Mouse (Mus musculus): ENCODE measurements around the gene Gm49387.

Gm49387 gene

GRCm38 (mm10) chr14:31640346-31640889, at the start of gene Gm49387:
Gene Gm49387, minus strand, starts transcription at chr14:31640878.
- no peak for DNase-seq (ENCODE audit: low read depth, low spot score)

DNA sequence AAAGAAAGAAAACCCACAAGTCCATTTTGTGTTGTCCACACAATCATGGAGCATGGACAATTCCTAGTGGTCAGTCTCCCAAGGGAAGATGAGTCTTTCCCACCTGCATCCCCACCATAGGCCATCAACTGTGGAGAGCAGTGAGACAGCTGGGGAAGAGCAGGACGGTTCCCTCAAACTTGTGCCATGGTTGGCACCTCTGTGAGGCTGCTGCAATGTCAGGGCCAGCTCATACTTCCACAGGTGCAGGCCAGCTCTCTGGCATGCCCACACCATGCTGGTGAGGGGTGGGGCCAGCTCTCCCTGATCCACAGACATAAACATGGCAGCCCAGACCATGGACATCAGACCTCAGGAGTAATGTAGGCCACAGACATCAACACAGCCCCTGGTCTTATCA, 45.6 kb upstream of the Gm49387 start:
- no peak for DNase-seq (ENCODE audit: low read depth, low spot score)

DNA sequence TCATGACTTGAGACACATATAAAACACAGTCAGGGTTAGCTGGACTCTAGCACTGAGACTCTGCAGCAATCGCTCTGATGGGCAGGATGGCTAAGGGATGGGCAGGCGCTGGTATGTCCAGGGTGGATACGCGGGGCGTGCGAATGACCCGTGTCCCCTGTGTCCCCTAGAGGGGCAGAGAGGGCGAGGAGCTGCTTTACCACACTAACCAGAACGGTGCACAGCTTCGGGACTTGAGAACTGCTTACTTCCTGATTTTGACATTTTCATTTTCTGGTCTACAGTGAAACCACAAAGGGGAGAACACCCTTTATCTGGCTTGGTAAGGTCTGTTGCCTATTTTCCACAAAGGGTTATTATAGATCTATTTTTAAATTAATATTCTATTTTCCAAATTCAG, 45.0 kb upstream of the Gm49387 start:
- no peak for DNase-seq (ENCODE audit: low read depth, low spot score)

DNA sequence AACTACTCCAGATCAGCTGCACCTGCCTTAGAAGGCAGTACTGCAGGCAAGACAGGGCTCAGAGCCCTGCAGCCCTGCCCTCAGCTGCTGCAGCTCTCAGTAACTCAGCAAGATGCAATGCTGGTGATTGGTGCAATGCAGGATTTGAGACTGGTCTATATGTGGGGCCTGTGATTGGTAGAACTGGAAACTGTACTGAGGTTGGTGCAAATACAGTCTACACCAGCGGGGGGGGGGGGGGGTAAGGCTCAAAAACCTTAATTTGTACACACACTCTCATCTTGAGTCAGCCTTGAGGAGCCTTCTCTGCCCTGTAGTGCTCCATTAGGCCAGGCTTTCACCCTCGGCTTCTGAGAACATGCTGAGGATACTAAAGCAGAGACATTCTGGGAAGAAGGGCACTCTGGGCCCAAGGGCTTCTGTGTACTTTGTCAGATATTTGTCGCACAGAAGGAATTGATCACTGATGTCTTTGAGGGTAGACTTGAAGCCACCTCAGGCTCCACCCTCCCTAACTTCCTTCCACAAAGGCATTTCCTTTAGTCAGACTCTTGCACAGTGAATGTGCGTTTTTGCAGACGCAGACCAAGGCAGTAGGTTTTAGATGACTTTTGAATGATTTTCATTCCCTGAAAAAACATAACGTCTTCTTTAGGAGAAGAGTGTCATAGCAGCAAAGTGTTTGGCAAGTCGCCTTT, 43.8 kb upstream of the Gm49387 start:
- no peak for DNase-seq (ENCODE audit: low read depth, low spot score)

- DNase-seq (ENCODE audit: low read depth, low spot score), result no peak
Measured at GRCm38 (mm10) chr14:31683610-31684009, 42.9 kb upstream of the Gm49387 start.

DNA sequence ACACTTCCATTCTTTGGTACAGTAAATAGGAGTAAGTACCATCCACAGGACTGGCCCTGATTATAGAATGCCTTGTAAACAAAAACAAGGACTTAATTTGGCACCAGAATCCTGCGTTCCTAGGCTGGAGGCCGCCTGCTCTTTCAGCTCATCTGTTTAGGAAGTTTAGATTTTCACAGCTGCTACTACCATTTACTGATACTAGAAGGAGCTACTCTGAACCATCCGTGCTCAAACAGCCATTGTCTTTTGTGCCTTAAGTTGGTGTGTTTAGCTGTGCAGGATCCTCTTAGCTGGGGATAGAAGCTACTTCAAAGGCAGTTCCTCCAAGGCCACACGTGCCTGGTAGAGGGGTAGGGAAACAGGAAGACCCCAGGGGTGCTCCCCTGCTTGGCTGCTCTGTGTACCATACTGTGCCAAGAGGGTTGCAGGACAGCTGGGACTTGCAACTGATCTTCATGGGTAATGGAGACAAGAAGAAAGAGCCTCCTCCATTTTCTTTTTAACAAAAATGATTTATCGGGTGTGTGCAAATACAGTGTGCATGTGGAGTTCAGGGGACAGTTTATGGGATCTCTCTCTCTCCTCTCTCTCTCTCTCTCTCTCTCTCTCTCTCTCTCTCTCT, 41.4 kb upstream of the Gm49387 start:
- DNase-seq (ENCODE audit: low read depth, low spot score), result no peak

- DNase-seq (ENCODE audit: low read depth, low spot score), result no peak
Measured at GRCm38 (mm10) chr14:31681291-31681690, 40.6 kb upstream of the Gm49387 start.

DNA sequence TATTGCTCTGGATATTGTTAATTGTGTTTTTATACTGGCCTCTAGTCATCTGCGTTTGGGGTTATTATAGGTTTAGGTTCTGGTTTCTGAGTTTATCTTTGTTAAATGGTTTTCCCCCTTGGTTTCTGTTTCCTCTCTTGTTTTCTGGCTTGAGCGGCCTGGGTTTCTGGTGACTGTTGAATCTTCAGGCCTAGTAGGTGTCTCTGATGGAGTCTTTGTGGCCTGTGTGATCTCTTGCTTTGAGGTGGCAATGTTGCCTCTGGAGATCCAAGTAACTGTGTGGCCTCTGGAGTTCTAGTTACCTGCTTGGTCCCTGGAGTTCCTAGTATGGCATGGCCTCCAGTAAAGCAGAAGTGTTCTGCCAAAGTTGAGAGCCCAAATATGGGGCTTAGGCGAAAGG, 40.0 kb upstream of the Gm49387 start:
- DNase-seq (ENCODE audit: low read depth, low spot score), result no peak

GRCm38 (mm10) chr14:31671635-31672320, 31.1 kb upstream of the Gm49387 start:
- DNase-seq (ENCODE audit: low read depth, low spot score), result no peak

- peak; percentile 57 for DNase-seq (ENCODE audit: low read depth, low spot score)
Measured at GRCm38 (mm10) chr14:31669642-31670490, 29.2 kb upstream of the Gm49387 start.

DNA sequence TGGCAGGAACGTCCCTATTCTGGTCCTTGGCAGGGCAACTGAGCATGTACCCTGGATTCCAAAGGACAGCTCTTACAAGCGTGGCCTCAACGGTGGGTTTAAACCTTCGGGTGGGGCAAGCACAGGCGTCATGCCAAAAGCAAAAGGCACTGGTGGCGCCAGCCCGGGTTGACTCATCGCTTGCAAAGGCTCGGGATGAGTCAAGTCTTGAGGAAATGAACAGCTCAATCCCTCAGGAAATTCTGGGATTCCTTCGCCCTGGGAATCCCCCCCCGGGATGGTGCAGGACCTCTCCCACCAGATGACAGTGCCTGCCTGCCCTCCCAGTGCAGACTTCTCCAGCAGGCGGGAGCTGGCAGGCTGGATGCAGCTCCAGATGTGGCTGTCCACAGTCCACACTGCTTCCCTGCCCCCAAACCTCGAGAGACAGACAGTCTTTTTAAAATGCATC, 28.5 kb upstream of the Gm49387 start:
- no peak for DNase-seq (ENCODE audit: low read depth, low spot score)

GRCm38 (mm10) chr14:31668326-31668725, 27.6 kb upstream of the Gm49387 start:
- DNase-seq (ENCODE audit: low read depth, low spot score), result no peak

GRCm38 (mm10) chr14:31667741-31668140, 27.1 kb upstream of the Gm49387 start:
- DNase-seq (ENCODE audit: low read depth, low spot score), result no peak

DNA sequence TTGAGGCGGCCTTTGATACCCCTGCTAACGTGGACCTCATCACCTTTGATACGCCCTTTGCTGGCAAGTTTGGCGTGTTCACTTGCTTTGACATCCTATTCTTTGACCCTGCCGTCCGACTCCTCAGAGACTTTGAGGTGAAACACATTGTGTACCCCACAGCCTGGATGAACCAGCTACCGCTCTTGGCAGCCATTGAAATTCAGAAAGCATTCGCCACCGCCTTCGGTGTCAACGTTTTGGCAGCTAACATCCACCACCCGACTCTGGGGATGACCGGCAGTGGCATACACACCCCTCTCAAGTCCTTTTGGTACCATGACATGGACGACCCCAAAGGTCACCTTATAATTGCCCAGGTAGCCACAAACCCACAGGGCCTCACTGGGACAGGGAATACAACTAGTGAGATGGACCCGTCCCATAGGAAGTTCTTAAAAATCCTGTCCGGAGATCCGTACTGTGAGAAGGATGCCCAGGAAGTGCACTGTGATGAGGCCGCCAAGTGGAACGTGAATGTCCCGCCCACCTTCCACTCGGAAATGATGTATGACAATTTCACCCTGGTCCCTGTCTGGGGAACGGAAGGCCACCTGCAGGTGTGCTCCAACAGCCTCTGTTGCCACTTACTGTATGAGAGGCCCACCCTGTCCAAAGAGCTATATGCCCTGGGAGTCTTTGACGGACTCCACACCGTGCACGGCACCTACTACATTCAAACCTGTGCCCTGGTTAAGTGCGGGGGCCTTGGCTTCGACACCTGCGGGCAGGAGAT, 26.4 kb upstream of the Gm49387 start:
- DNase-seq (ENCODE audit: low read depth, low spot score), result no peak

GRCm38 (mm10) chr14:31665566-31665940, 24.9 kb upstream of the Gm49387 start:
- no peak for DNase-seq (ENCODE audit: low read depth, low spot score)

GRCm38 (mm10) chr14:31664903-31665565, 24.4 kb upstream of the Gm49387 start:
- no peak for DNase-seq (ENCODE audit: low read depth, low spot score)

DNA sequence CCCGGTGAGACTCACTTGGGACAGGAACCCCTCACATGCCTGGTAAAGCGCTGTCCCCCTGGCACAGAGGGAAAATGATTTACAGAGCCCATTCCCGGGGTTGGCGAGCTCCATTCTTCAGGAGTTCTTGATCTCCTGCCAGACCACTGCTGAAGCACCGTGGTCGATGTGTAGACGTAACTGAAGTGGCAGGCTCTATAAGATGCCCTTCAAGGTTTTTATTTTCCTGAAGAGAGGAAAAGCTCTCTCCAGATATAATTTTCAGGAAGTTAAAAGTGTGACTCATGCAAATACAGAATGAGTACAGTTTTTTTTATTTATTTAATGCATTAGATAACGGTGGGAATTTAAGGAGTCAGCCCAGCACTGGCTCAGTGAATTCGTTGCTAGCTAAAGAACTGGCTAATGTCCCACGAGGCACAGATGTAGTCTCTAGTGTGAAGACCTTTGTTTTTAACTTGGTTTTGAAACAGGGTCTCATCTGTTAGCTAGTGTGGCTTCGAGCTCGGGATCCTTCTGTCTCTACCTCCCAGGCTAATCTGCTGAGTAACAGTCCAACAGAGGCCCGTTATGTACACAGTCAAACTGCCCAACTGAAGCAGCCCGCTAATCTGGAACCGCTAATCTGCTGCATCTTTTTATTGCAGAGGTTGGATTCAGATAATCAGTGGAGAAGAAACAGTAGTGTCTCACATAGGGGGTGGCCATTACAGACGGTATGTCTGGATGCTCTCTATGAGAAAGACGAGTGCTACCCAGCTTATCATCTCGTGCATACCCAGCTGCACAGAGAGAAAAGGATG, 23.6 kb upstream of the Gm49387 start:
- no peak for DNase-seq (ENCODE audit: low read depth, low spot score)

- DNase-seq (ENCODE audit: low read depth, low spot score), result no peak
Measured at GRCm38 (mm10) chr14:31663376-31664099, 22.9 kb upstream of the Gm49387 start.
